Mouse (Mus musculus): ENCODE measurements at regions not wholly inside any gene's neighbourhood (a gene's known extent, or its start where the extent isn't known, plus 50 kb on each side); places are given as distances from the start of the nearest gene placed in this dataset.

GRCm38 (mm10) chr12:77811276-77811675, 382.8 kb upstream of the Gm6657 start:
- TF ChIP-seq CTCF (IDR thresholded peaks at IDR 0.05; ENCODE audit: insufficient read depth, low read length) = peak; percentile 31; the same call in 1 of the 2 replicates
- TF ChIP-seq POLR2A (IDR thresholded peaks at IDR 0.05; ENCODE audit: borderline replicate concordance, extremely low read depth, low read depth, low read length) = no peak

Data from lung, adult 2 months (tissue).